Mouse (Mus musculus) layer of hippocampus, adult 9-11 months (tissue): ENCODE results near the gene Dnm3.
A peak's percentile ranks its signal among the peaks of the same experiment; 100 is the strongest.

Source experiments
- DNase-seq: peaks from one replicate; pipeline ENCODE4 v3.0.0; 2022

Dnm3 gene

DNA sequence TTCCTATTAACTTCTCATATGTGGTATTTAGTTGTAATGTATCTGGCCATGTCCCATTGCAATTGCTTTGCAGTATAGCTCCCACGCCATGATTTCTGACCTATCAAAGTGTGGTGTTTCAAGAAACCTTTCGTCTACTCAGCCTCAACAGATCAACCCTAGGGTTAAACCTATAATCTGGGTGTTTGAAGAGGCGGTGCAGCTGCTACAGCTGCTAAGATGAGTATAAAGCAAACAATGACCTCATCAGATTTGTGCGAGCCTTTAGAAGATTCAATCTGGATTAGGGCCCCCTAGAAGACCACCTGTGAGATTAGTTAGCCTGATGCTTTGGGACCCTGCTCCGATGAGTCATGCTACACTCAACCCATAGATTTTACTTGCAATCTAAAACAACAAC, 321.0 kb downstream of the Dnm3 start:
- DNase-seq, result no peak

DNA sequence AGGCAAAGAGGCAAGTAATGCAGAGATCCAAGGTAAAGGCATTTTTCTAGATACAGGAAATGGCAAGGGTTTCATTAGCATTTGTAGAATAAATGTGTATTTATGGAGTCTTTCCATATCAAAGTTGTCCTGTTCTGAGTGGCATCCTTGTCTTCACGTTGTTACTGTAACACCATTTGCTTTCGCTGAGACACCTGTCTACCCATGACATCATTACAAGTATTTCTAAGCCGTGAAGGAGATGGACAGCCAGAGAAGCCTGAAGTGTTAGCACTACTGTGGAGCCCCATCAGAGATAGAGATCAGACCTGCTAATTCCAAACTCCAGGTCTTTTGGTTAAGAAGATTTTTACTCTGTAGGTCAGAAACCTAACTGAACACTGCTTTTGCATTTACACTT, 322.3 kb downstream of the Dnm3 start:
- no peak for DNase-seq

DNA sequence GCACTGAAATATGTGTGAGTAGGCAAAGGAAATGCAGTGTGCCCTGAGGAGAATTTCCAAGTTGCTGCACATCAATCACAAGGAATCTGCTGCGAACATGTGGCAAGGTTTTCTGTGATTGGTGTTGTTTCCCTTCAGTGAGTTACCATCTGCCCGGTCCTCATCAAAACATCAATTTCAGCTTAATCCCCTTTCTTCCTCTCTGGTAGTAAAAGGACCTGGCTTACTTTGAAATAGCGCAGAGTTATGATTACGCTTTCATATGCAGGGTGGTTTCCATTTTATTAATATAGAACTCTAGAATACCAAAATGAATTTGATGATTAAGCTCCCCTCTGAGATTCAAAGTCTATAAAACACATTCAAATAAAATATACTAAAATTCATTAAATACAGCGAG, 324.7 kb downstream of the Dnm3 start:
- no peak for DNase-seq

DNA sequence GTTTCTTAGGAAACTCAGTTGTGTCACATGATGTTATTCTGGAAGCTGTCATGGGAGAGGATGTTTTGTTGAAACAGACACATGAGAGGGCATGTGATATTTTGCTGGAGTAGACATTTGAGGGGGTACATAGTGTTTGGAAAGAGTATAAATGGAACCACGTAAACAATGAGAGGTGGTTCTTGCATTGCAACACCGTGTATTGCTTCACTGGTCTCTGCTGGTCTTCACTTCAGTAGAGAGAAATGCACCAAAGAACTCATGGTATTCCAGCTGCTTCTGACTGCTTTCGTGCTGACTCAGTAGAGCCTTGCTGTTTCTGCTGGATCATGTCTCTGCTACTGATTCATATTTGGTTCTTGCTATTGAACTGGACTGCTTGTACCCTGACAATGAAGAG, 328.1 kb downstream of the Dnm3 start:
- no peak for DNase-seq

DNA sequence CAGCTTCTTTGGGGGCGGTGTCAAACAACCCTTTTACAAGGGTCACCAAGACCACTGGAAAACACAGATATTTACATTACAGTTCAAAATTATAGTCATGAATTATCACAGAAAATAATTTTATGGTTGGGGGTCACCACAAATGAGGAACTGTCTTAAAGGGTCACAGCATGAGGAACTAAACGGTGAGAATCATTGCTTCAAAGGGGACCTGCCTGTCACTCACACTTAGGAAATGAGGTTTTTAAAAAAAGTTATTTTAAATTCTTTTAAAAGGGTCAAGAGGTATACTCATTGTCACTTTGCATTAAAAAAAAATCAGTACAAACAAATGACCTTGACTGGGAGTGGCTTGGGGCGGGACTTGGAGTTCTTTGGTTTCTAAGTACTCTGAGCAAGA, 330.3 kb downstream of the Dnm3 start:
- DNase-seq, result no peak

DNA sequence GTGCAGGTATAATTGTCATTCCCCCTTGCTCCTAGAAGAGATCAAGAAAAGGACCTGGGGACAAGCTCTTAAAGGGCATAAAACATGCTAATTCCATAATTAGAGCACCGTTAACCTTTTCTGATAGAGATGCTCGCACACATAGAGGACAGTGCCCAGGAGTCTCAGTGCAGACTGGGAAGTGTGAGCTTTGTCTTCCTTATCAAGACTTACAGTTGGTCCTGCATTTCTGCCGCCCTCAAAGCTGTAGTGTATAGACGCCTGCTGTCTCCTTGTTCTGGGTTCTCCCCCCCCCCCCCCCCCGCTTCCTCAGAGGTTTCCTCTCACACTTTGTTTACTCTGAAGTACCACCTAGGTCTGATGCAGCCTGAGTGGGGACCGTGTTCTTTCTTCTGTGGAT, 332.1 kb downstream of the Dnm3 start:
- DNase-seq, result no peak

DNA sequence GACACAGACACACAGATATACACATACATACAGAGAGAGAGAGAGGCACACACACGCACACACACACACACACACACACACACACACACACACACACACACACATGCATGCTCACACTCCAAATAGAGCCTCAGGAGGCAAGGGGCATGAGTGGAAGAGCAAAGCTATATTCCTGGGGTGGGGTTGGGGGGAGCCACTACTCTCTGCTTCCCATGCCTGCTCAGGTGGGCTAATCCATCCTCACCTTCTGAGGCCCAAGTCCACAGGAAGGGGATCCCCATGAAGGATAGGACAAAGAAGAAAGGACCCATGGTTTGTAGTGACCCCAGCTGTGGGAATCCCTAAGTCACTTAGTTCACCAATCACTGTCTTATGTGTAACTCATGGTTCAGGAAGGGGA, 332.8 kb downstream of the Dnm3 start:
- no peak for DNase-seq

DNA sequence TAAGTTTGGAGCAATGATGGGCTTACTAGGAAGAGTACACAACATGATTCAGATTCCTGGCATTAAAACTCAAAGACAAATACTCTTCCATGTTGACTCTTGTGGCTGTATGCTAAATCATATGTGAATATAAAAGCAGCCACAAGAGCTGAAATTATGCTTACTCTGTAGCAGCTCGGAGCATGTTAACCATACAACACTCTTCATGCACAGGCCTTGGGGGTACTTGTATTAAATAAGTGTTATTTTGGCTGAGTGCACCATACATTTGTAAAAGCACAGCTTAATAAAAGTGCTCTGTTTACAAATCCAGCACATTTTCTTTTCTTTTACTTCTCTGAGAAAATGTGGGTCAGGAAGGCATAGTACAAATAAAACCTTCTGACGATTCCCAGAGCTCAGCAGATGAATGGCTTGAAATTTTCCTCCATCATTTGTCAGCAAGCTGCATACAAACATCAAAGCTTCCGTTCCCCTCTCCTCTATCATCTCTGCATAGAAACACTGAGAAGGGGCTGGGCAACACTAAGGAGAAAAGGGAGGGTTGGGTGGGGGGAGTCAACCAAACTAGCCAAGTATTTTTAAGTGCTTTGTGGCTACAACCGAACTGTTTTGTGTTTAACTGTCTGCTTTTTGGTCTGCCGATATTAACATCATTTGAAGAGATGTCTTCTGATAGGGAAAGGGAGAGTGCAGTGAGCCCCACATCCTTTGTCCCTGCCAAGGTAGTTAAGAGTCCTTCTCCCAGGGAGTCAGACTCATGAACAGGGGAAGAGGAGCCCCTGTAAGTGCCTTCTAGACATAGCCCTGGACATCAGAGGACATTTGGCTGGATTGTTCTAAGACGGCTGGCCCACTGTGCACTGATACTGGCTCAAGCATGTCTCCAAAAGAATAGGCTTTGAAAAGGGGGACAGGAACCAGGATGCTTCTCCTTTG, 333.6 kb downstream of the Dnm3 start:
- DNase-seq, result no peak

DNA sequence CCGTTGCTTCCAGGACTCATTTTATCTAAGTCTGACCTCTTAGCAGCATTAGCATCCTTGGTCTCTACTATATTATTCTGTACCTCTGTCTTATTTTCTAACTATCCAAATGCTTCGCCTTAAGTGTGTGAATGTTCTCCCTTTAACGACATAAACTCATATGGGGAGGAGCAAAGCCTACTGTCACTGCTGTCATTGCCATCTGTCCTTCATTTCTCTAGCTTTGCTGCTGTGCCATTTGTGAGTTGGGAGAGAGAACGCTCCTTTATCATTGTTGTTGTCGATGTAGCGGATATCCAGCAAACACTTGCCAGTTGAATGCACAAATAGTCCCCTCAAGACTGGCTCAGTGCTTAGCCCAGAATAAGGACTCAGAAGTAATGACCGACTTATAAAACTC, 335.5 kb downstream of the Dnm3 start:
- DNase-seq, result peak; percentile 44

DNA sequence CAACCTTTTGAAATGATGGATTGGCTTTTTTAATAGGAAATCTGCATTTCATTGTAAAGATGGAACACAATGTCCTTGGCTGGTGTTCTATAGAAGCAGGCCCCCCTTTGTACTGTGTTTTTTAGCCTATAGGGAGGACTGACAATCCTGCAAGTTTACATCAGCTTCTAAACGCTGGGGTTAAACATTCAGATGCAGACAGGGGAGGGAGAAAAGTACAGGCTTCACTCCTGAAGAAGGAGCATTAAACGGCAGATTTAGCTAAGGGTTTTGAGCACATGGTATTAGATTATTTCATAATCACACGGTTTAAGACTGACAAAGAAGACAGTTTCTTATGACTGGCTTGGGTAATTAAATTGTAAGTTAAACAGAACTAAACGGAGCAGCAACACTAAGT, 341.5 kb downstream of the Dnm3 start:
- DNase-seq, result no peak

DNA sequence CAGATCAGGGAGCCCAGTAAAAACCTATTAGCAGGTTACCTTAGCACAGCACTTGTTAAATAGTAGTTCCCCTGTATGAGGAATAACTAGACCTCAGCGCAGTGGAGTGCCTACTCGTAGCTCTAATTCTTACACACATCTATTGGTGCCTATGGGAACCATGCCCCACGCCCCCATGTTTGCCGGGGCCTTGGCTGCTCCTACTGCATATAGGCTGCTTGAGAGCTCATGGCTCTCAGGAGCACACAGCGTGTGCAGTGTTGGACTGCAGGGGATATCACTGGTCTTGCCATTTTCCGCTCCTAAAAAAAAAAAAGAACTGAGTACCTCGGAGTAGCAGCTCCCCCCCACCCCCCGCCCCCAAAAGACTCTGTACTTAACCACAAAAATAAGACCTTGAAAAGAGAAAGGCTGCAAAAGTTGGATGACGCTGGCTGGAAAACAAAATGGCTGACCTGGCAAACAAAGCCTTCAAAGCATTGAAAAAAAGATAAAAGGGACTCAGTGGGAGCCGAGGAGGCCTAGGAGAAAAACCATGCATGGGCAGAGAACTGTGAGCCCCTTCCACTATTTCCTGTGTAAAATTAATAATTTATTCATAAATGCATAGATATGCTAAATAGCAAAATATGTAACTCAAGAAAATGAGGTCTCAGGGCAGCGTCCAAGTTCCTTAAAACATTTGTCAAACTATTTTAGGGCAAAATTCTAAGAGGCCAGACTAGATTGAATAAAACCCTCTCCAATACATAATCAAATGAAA, 342.2 kb downstream of the Dnm3 start:
- no peak for DNase-seq

DNA sequence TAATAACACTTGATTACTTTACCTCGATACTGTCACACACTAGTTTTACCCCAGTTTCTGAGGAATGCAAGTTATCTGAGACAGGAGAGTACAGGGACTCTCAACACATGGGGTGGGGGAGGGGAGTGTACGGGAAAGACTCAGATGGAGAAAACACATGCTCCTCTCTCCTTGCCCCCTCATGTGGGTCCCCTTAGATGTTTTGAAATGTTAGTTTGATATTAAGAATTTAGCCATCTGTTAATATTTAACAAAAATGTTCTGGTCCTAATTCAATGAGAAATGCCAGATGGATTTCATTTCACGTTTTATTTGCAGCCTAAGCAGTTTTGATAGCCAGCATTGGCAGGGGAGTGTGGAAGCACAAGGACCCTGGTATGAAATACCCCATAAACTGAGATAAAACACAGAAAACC, 343.2 kb downstream of the Dnm3 start:
- DNase-seq, result no peak

DNA sequence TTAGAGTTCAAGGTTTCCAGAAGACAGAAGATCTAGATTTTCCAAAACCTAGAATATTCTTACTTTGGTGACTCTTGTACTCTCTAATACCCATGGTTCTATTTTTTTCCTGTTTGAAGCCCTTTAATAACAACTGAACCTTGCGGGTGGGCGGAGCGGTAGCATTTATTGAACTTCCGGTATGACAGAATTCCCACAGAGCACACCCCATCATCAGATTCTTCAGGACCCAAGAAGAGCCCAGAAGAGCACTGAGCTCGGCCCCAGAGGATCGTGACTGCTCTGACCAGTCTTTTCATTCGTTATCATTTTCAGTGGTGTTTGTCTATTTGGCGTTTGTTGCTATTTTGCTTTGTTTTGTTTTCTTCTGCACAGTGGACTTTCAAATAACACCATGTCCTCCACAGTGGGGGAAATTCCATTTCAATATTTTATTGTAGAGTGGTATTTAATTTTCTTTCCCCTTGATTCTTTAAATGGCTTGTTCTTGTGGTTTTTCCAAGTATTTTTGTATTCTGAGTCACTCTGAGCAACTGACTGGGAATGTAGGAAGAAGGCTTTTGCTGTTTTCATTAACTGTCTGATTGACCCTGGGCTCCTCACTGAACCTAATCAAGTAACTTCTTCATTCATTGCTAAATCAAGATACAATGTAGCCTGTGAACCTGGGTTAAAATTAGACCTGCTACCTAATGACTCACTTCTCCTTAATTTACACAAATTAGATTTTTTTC, 344.8 kb downstream of the Dnm3 start:
- DNase-seq, result no peak

DNA sequence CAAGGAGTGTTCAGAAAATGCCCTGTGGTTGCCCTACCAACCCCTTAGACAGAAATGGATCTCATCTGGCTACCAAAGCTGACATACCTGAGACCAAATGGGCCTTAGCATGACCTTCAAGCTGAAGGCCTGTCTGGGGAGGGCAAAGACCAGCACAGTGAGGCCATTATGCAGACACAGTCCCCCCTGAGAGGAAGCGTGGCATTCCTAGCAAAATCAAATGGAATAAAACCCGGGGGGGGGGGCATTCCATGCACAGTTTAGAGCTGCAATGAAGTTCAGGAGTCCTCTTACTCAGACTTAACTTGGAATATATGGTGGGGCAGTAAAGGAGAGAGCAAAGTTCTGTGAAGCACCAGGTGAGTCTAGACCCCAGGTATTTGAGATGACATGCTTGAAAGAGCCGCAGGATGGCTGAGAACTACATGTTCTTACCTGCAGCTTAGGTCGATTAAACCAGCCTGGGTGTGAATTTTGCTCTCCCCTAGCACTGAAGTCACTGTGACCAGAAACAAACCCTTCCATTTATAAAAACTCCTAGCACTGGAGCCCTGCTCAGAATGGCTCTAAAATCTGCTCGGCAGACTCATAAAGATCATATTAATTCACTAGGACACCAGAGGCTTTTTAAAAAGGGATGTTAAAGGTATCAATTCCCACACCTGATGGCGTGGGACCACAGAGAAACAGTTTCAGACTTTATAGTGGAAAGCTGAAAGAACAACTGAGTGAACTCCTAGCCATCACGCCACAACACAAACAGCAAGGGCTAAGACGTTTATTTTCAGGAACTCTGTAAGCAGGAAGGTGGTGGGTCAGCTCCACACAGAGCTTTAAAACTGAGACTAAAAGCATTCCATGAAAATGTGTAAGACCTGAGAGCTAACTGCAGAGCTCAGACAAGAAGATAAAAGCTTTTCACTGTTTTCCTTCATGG, 350.7 kb downstream of the Dnm3 start:
- DNase-seq, result no peak

DNA sequence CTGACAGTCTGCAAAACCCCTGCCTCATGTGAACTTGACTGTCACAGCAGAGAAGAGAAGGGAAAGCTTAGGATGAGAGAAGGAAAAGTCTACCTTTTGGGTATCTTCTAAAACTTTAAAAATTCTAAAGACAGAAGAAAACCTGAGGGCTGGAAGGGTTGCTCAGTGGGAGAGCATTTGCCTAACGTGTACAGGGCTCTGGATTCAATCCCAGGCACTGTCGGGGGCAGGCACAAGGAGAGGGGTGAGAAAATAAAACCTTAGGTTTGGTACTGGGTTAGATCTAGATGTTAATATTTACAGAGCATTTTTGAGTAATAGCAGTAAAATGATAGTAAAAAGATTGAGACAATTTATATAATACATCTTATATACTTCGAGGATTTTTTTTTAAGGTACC, 353.4 kb downstream of the Dnm3 start:
- no peak for DNase-seq

DNA sequence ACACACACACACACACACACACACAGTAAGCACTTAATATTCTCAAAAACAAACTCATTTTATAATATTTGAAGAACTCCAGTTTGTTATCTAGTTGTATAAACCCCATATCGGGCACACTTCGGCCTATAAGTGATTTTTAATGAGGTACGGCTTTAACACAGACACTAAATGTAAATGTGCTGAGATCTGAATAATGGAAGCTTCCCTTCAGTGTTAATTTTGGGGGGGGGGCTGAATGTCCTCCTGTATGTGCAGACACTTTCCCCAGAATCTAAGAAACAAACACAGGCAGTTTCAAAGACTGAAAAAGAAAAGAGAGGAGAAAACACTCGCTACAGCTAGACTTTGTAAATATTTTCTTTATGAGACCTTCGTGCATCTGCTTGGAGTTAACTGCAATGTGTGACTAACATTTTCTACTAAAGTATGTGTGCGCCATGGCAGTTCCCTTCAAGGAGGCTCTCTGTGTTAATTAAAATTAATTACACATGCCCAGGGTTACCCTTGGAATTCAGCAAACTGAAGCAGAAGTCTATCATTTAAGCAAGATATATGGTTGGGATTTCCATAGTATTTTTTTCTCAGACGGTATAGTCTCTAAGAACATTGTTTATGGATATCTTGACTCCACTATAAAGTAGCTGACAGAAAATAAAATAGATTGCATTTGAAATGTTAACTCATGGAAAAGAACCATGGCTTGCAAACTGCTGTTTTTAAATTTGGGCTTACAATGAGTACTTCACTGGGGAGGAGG, 356.2 kb downstream of the Dnm3 start:
- DNase-seq, result no peak

DNA sequence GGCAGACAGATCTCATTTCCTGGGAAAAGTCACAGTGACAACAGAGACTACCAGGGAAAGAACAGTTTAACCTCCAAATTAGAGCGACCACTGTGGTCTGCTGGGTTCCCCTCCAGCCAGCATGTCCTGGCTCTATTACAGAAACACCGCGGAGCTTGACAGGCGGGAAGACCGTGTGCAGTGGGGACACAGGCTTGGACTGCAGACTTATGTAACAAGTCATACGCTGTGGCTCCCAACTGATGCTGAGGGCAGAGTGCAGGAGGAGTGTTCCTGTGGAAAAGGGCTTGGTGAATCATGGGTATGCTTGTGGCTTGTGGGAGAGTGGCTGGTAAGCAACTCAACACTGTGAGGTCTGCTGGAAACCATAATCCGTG, 368.4 kb downstream of the Dnm3 start:
- no peak for DNase-seq

DNA sequence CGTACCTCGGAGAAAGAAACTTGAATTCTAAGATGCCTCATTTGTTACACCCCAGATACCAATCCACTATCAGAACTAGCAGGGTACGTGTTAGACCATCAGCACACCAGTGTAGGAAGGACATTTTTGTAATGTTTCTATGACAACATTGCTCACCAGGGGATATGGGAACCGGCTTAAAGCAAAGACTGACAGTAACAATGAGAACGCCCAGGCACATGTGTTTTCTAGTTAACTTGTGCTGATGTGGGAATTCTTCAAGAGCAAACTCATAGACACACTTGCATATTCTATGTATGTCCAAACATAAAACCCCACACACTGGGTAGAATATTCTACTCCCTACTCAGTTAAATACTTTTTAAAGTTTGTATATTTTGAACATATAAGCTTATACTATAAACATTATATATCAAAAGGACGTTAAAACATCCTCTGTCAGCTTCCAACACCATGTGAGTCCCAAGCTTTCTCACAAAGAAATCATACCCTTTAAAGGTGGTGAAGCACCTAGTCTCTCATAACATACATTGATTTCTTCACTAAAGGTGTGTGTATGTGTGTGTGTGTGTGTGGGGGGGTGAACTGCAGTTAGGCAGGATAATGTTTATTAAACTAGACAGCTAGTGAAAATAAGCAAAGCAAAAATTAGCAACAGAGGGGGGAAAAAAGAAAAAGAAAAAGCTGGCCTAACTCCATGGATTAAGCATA, 369.0 kb downstream of the Dnm3 start:
- DNase-seq, result no peak

DNA sequence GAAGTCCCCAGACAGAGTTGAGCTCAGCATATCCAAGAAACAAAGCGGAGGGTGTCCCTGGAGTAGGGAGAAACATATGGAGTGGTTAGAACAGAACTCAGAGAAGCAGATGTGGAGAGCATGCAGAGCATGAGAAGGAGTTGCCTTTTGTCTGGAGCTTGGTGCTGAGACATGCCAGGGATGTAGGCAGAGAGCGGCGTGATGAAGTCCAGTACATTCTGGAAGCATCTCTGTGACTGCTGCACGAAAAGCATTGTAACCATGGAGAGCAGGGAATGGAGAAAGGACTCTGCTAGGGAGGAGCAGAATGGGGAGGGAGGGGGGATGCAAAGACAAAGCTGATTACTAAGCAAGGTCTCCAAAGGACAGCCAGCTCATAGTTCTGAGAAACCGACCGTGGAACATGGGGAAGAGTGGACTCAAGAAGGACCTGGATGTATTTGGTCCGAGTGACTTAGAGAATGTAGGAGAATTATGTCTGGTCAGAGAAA, 369.6 kb downstream of the Dnm3 start:
- DNase-seq, result peak; percentile 26

DNA sequence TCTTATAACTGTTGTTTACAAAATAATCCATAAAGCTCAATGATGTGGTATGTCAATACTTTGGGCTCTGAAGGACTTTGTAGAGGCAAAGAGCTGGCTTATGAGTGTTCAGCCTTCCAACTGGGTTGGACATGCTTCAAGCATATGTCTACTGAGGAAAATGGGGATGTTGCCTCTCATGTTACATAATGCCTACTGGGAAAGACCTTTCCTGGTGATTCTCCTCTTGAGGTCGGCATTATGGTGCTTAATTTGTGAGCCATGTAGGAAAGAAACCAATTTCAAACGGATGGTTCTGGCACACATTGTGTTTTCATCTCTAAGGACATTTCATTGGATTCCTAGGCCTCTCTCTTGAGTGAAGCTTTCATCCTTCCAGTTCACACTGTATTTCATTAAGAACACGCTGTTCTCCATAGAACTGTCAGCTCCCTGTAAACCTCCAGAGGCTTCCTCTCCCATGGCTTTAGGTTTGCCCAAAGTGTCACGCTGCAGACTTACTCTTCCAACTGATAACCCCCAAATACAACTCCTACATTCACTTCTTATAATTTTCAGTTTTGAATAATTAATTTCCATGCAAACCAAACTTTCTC, 370.7 kb downstream of the Dnm3 start:
- no peak for DNase-seq
